Mouse (Mus musculus) heart, postnatal 14 days (tissue): ENCODE measurements at regions not wholly inside any gene's neighbourhood (a gene's known extent, or its start where the extent isn't known, plus 50 kb on each side); places are given as distances from the start of the nearest gene placed in this dataset.
"Not testable (repeated sequence)": the region's sequence is repeated elsewhere in the genome, so short reads cannot be mapped to it uniquely, and the experiment has no call there.

Experiments used
- DNase-seq, 2 experiments: peaks; one replicate each; pipeline ENCODE4 v3.0.0; 2021 to 2022
- intact Hi-C: fragments of 180-260 bp; cut with DNase I; formaldehyde crosslinking; loops from one replicate; pipeline ENCODE4 v1.15.1; 2025

DNA sequence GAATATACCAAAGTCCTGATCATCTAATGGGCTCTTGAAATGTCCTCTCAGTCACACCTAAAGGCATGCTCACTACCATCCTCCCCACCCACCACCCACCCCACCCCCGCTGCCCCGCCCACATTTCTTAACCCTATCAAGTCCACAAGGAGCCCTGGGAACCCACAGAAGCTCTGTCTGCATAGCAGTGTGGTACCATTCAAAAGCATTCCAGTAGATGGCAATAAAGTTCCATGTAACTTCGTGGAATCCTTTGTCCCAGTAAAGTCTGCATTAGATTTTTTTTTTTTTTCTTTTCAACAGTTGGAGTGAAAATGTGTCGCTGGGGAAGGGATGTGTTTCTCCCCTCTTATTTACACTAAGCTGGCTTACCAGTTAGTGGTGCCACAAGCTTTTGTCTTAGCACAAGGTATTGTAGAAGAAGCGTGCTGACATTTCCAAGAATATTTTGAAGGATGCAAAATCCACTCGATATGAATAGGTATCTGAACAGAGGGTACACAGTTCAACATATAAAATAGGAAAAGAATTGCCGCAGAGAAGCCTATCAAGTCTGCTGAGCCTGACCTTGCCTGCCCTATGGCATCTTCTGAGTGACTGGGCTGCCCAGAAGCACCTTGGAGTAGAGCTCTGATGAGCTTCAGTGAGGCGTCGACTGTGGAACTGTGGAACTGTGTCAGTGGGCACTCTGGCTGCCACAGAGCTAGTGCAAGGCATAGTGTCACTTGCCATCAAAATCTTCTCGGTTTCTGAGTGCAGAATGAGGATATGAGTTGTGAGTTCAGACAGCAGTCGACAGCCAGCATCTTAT is 199.0 kb downstream of the Zfp619 start:
- peak in 1 of 2 experiments; percentile 12 for DNase-seq
- intact Hi-C loops: loop anchor here (5.0 to 10.0 kb wide), 2 partner anchors 556 to 1788 kb away; no protein-coding TSS in a partner anchor

DNA sequence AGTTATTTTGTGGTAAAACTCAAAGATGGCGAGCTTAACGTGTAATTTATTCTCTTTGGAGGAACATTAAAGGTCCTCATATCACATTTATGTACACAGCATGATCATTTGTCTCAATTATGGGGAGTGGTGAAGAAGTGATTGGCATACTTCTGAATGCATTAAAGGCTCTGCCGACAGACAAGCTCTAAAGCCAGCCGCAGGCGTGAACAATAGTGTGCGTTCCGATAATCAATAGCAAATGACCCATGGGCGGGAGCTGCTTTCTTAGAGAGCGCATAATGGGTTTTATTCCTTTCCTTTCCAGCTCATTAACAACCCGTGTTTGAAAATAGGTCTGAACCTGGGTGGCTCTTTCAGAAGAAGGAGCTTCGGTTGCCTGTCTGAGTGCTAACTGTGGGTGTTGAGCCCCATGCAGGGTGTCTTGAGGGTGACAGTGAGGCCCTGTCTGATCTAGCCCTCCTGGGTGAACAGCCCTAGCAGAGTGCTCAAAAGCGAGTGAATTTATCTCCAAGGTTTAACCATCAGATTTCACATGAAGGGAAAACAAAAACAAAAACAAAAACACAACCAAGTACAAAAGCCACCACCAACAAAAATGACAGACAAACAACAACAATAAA is 210.5 kb downstream of the Zfp619 start:
- intact Hi-C loops: no loop called here
- no peak for DNase-seq

- DNase-seq: no peak
- intact Hi-C loops: no loop called here
These were observed 211.4 kb downstream of the Zfp619 start for GRCm38 (mm10) chr7:39728930-39729329.

GRCm38 (mm10) chr7:39729723-39730122 is 212.2 kb downstream of the Zfp619 start:
- no peak for DNase-seq
- intact Hi-C loops: no loop called here

DNA sequence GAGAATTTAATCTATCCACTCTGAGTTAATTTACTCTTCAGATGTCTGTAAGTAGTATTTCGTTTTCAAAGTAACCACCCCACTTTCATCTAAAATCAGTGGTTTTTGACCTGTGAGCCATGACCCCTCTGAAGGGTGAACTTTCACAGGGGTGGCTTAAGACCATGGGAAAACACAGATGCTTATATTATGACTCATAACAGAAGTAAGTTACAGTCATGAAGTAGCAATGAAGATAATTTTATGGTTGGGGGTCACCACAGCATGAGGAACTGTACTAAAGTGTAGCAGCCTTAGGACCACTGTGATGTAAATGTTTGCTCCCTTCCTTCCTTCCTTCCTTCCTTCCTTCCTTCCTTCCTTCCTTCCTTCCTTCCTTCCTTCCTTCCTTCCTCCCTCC is 215.2 kb downstream of the Zfp619 start:
- intact Hi-C loops: no loop called here
- DNase-seq: no peak

GRCm38 (mm10) chr7:39748395-39748794 is 230.8 kb downstream of the Zfp619 start:
- intact Hi-C loops, DNase-seq: not testable (repeated sequence)

DNA sequence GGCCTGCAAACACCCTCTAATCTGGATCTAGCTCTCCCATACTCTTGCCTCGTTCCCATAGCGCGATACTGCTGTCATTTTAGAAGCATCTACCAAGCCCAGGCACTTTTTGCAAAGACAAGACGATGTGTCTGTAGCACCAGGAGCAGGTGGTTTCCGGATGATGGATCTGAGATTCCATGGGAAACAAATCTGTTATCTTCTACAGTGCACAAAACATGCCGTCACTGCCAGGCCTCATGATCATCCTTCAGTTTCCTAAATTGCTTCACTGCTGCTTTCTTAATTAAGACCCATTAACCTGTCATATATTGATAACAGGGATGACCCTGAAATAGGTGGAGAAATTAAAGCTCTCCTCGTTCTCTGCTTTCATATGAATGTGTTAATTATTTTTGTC is 232.9 kb downstream of the Zfp619 start:
- DNase-seq: no peak
- intact Hi-C loops: no loop called here

- DNase-seq: no peak
- intact Hi-C loops: no loop called here
These were observed 246.8 kb downstream of the Zfp619 start for GRCm38 (mm10) chr7:39764366-39764765.

GRCm38 (mm10) chr7:39765094-39765493 is 247.5 kb downstream of the Zfp619 start:
- DNase-seq: no peak
- intact Hi-C loops: no loop called here

GRCm38 (mm10) chr7:39773291-39773690 is 255.7 kb downstream of the Zfp619 start:
- intact Hi-C loops: no loop called here
- no peak for DNase-seq

- intact Hi-C loops: no loop called here
- DNase-seq: no peak
These were observed 271.8 kb downstream of the Zfp619 start for GRCm38 (mm10) chr7:39789321-39789720.

GRCm38 (mm10) chr7:39789880-39790279 is 272.3 kb downstream of the Zfp619 start:
- intact Hi-C loops: no loop called here
- DNase-seq: no peak

GRCm38 (mm10) chr7:39794751-39795150 is 277.2 kb downstream of the Zfp619 start:
- no peak for DNase-seq
- intact Hi-C loops: no loop called here

GRCm38 (mm10) chr7:39804276-39804675 is 286.7 kb downstream of the Zfp619 start:
- intact Hi-C loops: no loop called here
- DNase-seq: no peak

DNA sequence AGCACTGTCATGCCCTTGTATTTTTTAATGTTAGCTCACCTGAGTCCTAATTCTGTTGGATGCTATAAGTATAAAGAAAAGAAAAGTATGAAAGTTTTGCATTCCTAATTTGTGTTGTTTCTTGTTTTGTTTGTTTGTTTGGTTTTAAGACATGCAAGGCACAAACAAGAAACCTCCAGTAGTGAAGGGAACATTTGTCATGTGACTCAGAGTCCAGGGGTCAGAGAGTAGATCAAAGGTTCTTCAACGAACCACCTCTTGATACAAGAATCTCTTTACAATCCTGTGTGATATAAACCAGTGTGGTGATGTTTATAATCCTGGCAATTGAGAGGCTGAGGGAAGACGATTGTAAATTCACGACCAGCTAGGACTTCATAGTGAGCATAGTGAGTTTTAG is 300.5 kb downstream of the Zfp619 start:
- intact Hi-C loops: no loop called here
- no peak for DNase-seq

DNA sequence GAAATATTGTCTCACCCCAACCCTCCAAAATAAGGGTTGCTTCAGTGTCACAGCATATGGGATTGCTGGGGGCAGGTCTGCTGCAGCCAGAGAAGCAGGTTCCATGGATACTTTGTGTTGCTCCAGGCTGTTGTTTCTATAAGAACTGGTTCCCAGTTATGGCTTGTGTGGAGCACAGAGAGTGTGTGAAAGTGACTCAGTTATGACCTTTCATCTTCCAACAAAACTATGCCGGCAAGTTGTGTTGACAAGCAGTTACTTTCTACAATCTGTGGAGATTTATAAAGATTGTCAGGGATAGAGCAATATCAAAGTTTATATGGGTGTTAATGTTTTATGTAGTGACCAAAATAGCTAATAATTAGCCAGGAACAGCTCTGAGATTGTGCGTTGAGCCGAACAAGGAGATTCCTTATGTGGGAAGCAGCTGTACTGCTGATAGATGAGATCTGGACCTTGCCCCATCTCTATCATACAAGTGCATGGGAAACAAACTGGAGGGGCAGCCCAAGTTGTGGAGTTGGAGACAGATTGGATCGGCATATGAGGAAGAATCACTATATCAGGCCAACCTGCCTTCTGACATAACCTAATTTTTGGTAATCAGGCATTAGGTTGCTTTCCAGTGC is 305.1 kb downstream of the Zfp619 start:
- intact Hi-C loops: loop anchor here (10.0 kb wide), 1 partner anchor 62 kb away; no protein-coding TSS in a partner anchor
- DNase-seq: no peak

- DNase-seq: no peak
- intact Hi-C loops: loop anchor here (10.0 kb wide), 1 partner anchor 56 kb away; no protein-coding TSS in a partner anchor
These were observed 310.8 kb downstream of the Zfp619 start for GRCm38 (mm10) chr7:39828378-39828777.

GRCm38 (mm10) chr7:39830831-39831230 is 313.3 kb downstream of the Zfp619 start:
- intact Hi-C loops: no loop called here
- DNase-seq: no peak

GRCm38 (mm10) chr7:39841988-39842387 is 324.4 kb downstream of the Zfp619 start:
- no peak for DNase-seq
- intact Hi-C loops: no loop called here

- intact Hi-C loops: loop anchor here (1.0 to 2.0 kb wide), 2 partner anchors 425 to 1053 kb away; no protein-coding TSS in a partner anchor
- DNase-seq: peak; percentile 30 to 62
These were observed 330.6 kb downstream of the Zfp619 start for GRCm38 (mm10) chr7:39847914-39848782.
